Mouse (Mus musculus) right cerebral cortex, postnatal 4 days (tissue): ENCODE data around the gene A930004D18Rik.

Experiments used
- DNase-seq: peaks from one replicate; pipeline ENCODE4 v3.0.0-alpha.2; 2022

Gene A930004D18Rik

DNA sequence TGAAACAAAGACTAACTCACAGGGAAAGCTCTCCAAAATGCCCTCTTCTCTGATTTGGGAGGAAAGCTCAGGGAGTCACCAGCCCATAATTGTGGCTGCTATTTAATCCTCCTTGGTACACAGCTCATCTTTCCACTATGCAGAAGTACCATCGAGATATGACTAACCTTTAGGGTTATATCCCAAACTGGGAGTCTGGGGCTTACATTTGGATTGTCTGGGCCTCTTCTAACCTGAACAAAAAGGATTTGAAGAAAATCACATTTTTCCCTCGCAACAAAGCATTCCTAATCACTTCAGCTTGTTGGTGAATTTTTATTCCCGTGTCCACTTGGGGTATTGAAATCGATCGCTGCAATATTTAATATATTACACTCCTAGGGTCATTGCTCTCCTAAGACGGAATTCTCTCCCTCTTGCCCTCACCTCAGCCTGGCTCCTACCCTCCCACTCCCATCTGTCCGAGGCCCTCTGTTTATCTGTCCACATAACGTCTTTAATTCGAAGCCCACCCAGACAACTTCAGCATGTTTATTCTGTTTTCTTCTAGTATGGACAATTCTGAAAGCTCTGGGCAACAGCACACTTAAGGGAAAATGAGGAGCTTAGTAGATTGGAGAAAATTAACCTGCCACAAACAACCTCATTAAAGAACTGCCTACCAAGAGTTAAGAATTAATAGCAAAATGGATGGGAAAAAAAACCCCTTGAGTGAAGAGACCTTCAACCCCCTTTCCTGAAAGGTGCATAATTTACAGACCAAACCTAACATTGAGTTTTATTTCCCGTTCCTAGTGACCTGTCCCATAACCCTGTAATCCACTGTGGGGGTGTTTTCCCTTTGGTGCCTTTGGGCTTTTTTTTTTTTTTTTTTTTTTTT lies 2.9 kb downstream of the A930004D18Rik start:
- DNase-seq: no peak

DNA sequence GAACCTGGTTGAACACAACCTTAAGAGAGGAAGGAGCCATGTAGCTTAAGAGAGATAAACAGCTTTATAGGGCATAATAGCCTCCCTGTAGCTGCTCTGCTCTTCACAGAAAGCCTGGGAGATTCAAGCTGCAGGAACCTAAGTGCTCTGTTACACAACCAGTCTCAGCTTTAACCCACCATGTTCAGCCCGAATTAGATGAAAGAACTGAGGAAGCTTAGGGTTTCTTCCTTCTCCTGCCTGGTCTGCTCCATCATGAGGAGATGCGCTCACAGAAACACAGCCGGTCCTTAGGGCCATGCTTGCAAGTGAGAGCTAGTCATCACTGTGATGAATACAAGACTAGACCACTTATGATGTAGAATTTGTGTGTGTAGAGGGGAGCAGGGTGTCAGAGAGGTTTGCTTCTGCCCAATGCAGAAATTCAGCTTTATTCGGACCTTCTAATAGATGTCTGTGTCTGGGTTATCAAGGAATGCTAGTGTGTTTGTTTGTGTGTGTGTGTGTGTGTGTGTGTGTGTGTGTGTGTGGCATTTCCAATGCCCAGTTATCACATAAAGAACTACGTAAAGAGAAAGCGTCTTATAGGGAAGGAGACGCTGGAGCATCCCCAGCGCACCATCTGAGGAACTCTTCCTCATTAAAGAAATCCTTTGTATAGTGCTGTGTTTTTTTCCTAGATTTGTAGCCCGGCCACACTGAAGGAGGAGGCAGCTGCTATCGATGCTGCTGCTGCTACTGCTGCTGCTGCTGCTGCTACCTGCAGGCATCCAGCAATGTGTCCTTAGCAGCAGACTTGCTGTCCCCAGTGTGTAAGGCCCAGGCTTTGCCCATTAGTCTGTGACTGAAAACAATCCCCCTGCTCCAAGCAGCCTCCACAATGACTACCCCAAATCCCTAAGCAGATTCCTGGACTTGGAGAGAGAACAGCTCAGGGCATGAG lies 4.1 kb downstream of the A930004D18Rik start:
- no peak for DNase-seq

- DNase-seq: no peak
These were observed 5.0 kb downstream of the A930004D18Rik start for GRCm38 (mm10) chr2:18032538-18032895.

GRCm38 (mm10) chr2:18031831-18032537 lies 5.6 kb downstream of the A930004D18Rik start:
- peak; percentile 65 for DNase-seq

DNA sequence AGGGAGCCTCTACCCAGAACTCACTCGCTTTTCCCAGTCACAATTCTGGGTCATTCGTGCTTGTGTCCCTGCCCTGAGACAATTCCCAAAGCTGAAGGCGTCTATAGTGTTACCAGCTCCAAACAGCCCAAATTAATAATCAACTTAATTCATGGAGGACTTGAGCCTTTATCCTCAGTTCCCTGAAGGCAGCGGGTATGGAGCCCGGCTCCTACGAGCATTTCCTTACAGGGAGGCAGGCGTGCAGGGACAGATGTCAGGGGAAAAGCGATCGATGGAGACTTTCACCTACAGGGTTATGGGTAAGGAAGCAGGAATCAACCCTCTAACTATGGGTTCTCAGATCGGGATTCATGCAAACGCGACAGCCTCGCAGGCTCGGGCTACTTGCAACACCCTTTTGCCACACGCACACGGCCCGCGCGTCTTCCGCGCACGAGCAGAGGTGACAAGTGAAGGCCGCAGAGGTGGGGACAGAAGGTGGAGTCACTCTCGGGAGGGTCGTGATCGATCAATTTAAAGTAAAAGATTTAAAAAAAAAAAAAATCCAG lies 6.2 kb downstream of the A930004D18Rik start:
- DNase-seq: peak; percentile 51

GRCm38 (mm10) chr2:18030581-18030980 lies 7.0 kb downstream of the A930004D18Rik start:
- DNase-seq: no peak

GRCm38 (mm10) chr2:18029656-18030055 lies 7.9 kb downstream of the A930004D18Rik start:
- no peak for DNase-seq

DNA sequence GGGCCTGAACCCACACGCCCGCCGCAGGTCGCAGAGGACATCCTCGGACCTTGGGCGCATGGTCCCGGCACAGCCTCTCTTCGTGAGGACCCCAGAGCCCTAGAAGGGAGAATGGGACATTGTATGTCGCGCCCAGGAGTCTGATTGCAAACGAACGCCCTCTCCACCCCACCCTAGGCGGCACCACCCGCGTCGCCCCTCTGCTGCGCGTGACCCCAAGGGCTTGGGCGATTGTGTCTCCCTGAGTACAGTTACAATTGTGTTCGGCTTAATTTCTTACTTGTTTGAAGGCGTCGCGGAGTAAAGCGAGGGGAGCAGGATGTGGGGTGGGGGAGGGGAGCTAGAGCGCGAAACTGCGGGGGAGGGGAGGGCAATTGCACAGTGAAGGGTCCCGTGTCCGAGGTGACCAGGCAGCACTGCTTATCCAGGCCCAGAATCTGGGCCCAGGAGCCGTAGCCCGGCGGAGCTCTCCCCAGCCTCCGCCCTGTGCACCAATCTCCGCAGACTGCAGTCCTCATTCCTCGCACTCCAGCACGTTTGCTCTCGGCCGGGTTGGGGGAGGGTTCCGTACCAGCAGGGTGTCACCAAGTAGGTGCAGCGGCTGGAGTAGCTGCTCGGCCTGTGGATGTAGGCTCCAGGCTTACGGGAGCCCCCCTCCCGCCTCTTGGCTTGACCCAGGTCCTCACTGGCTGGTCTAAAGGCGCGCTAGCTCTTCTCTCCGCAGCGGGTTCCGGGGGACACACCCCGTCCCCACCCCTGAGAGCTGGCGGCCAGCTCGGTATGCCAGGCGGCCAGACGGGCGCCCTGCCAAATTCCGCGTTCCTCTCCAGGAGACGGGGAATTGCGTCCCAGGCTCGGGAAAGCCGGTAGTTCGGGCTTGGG lies 9.2 kb downstream of the A930004D18Rik start:
- DNase-seq: peak; percentile 84

DNA sequence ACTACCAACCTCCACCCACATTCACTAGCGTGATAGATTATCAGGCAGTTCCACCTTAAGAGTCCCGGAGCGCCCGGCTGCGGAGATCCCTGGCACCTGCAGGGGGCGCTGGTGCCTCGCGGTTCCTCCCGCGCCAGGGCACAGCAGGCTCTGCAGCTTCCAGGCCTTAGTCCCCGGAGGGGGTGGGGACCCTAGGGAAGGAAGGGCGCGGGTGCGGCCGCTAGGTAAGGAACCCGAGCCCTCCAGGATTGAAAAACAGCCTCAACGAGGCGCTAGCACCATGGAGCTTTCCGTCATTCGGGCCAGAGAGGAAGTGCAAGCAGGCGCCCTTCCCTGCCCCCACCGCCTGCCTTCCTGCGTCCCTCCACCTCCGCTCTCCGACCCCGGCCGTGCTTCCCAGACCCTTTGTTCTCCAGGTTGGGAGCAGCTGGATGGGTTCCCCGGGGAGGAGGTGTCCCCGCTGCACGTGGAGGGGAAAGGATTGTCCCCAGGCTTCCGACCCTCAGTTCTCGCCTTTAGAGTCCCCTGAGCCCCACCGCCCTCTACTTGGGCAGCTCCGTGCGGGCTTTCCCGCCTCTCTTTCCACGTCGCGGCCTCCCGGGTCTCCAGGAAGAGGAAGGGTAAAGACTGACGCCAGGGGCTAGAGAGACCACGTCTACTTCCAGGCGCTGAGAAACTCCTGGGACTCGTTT lies 9.9 kb downstream of the A930004D18Rik start:
- peak; percentile 95 for DNase-seq

DNA sequence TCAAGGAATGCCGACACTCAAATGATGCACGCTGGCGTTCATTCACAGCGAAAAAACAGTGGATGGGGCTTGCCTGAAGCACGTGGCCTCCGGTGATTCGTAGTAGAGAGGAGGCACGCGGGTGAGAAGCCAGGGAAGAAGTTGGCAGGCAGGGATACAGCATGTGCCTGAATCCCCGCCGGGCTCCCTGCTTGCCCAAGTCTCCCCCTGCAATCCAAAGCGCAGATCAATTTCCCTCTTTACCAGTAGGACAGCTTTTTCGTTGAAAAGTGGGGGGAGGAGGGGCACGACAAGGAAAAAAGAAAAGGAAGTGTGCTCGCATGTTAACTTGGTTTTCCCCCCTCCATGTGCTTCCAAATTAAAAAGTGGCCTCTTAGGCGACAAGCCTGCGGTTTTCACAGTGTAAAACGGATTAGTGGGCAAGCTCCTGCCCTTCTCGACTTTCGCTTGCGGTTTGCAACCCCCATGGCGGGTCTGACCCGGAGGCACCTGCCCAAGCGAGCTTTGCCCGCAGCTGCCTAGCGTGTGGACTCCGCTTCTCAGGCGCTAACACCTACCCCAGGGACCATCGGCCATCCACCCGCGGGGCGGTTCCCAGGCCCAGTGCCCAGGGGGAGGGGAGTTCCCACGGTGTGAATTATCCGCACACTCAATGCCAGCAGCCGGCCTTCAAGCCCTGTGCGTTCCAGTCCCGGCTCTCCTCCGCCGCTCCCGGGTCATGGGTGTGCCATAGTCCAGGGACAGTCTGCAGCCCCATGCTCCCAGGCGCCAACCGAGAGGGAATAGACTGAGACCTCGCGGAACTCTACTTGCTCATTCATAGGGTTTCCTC lies 11.2 kb downstream of the A930004D18Rik start:
- peak; percentile 50 for DNase-seq

DNA sequence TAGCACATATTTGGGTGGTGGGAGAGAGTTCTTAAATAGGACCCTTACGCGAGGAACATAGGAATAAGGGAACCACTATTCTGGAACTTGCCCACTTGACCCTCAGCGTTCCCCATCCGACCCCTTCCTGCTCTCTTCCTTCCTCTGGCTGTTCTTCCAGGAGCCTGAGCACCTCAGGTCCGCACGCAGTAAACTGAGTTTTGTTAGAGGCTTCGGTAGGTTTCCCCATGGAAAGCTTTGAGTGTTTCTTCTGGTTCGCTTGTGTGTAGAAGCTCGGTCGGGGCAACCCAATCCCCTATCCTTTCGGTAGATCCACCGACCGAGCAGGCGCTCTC lies 11.8 kb downstream of the A930004D18Rik start:
- DNase-seq: no peak

- no peak for DNase-seq
These were observed 12.4 kb downstream of the A930004D18Rik start for GRCm38 (mm10) chr2:18025116-18025515.

- no peak for DNase-seq
These were observed 14.7 kb downstream of the A930004D18Rik start for GRCm38 (mm10) chr2:18022886-18023285.

DNA sequence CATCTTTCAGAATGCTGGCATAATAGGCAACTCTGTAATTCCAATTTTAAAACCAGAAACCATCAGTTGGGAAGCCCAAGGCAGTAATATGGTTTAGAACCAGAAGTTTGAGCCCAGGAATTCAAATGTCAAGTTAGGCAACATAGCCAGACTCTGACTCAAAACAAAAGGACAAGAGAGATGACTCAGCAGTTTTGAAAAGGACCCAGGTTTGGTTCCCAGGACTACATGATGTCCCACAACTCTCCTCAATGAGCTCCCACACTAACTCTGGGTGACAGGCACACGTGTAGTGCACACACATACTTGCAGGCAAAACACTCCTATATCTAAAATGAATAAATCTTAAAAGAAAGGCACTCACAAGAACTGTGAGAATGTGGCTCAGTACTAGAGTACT lies 18.4 kb downstream of the A930004D18Rik start:
- DNase-seq: no peak

DNA sequence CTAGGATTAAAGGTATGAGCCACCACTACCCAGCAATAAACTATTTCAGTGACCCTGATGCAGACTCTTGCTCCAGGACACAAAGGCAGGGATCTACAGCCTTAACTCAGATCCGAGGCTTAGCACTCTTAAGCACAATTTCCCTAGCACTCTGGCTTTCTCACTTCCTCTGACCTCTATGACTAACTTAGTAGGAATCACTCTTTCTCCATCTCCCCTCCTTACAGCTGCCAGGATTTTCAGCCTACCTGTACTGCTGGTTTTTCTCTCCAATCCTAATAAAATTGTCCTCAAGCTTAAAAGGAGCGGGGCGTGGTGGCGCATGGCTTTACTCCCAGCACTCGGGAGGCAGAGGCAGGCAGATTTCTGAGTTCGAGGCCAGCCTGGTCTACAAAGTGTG lies 20.2 kb downstream of the A930004D18Rik start:
- DNase-seq: no peak

GRCm38 (mm10) chr2:18016639-18017038 lies 20.9 kb downstream of the A930004D18Rik start:
- no peak for DNase-seq

DNA sequence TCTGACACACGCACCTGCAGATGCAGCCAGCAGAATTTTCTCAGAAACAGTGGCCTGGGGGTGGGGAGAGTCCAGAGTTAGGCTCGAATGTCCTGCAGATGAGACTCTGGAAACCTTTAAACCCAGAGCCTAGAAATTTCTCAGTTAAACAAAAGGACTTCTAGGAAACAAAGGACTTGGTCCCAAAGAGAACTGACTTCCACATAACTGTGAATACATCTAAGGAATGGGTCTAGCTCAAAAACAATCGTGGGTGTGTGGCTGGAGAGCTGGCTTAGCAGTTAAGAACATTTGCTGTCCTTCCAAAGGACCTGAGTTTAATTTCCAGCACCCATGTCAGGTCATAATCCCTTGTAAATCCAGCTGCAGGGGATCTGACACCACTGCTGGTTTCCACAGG lies 22.0 kb downstream of the A930004D18Rik start:
- DNase-seq: no peak

- no peak for DNase-seq
These were observed 24.7 kb downstream of the A930004D18Rik start for GRCm38 (mm10) chr2:18012866-18013265.

GRCm38 (mm10) chr2:18011226-18011625 lies 26.3 kb downstream of the A930004D18Rik start:
- no peak for DNase-seq

DNA sequence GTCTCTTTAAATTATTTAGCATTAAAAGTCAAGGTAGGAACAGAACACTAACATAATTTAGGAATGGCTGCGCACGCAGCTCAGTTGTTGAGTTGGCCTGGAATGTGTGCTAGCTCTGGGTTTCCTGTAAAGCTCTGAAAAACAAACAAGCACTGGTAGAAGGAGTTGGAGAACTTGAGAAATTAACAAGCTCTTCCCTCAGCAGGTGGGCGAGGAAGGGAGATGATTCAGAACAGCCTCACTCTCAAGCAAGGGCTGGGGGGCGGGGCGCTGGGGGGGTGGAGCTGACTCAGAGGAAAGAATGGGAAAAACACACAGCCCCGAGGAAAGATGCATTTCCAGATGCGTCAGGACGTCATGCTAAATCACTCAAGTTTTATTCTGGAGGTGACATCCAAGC lies 32.4 kb downstream of the A930004D18Rik start:
- DNase-seq: no peak
